Mouse (Mus musculus): Measurements from ENCODE around the gene Lrrk2. TPM values are rescaled to one million over a fixed set of nuclear protein-coding genes. Genes with fewer than 3 reads are reported as not detected.
A peak's percentile ranks its signal among the peaks of the same experiment; 100 is the strongest.

Lrrk2 gene
- polyA plus RNA-seq, 1 experiment from 2014 or later = 5.7 TPM

DNA sequence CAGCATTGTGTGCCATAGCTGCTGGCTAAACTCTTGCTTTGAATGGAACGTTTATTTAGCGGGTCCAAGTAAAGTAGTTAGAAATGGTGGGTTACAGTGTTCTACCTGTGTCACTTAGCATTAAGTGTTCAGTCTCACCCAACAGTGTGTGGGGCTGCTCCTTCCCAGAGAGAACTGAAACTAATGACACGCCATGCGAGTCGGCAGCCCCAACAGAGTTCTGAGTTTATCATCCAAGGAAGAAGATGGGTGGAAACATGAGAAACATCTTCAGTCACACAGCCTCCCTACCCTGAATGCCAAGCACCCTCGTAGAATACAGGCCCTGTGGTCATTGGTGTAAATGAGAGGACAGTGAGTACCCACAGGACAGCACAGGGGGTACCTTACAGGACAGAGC is 14.7 kb upstream of the Lrrk2 start:
- no peak for ATAC-seq (ENCODE audit: insufficient number of reproducible peaks, low FRiP score, low TSS enrichment, low read depth)
- Histone ChIP-seq H3K9ac (no peak overlapping the region), H3K4me1 (no peaks in the 10 kb centered on the region), H3K36me3 (no peaks in the 10 kb centered on the region), H3K27ac (no peak overlapping the region), H3K4me3 (no peak overlapping the region), H3K4me2 (no peak overlapping the region), H3K27me3 (no peaks in the 10 kb centered on the region), H3K9me3 (no peaks in the 10 kb centered on the region)
- WGBS = 88% methylated on average over 6 of the region's 6 CpGs

DNA sequence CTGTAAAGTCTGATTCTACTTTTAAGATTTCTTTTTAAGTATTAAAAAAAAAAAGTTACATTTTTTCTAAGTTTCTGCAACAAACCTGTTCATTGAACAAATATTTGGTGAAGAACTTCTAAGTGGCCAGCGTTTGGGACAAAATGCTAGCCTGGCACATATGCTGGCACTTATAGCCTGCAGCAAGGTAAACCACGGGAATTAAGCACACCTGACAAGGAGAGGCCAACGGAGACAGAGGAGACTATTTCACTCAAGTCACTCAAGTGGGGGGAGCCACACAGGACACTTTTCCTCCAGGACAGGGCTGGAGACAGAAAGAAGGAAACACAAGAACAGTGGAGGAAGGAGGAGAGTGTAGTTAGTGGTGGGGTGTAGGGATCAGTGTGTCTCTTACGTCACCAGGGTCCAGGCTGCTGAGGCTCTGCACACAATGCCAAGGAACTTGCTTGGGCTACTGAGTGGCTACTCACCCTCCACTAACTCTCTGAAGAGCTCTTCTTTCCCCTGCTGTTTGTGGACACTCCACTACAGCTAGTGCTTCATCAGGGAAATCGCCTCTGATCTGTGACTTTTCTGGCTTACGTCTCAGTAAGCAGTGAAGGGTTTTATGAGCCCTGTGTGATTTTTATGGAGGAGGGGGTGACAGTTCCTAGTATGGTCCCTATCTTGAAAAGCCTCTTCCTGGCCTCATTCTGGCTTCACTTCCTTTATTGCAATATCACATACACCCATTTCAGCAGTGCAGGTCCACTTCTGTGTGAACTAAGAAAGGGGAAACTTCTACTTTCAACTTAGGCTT is 12.5 kb upstream of the Lrrk2 start:
- no peaks in the 10 kb centered on the region for H3K36me3 ChIP-seq
- no peaks in the 10 kb centered on the region for H3K27me3 ChIP-seq
- no peaks in the 10 kb centered on the region for H3K9me3 ChIP-seq
- 65% methylated on average over 6 of the region's 6 CpGs for WGBS
- no peak for ATAC-seq (ENCODE audit: insufficient number of reproducible peaks, low FRiP score, low TSS enrichment, low read depth)
- H3K4me3 ChIP-seq = no peak overlapping the region
- no peak overlapping the region for H3K9ac ChIP-seq
- no peak overlapping the region for H3K4me2 ChIP-seq
- no peaks in the 10 kb centered on the region for H3K4me1 ChIP-seq
- H3K27ac ChIP-seq = no peak overlapping the region

DNA sequence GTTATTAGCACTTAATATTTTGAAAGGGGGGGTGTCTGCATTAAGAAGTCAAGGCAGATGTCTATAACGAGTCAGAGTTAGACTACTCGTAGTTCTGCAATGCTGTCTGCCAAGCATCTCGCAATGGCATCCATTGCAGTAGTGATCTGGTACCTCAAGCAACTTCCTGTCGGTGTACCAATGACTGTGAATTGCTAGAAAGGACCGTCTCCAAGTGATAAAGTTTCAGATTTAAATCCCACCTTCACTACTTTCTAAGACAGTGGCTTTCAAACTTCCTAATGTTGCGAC is 12.0 kb upstream of the Lrrk2 start:
- Histone ChIP-seq H3K27ac (no peak overlapping the region), H3K9me3 (no peaks in the 10 kb centered on the region), H3K27me3 (no peaks in the 10 kb centered on the region), H3K36me3 (no peaks in the 10 kb centered on the region), H3K4me3 (no peak overlapping the region), H3K9ac (no peak overlapping the region), H3K4me2 (no peak overlapping the region), H3K4me1 (no peaks in the 10 kb centered on the region)
- ATAC-seq (ENCODE audit: insufficient number of reproducible peaks, low FRiP score, low TSS enrichment, low read depth) = no peak
- 64% methylated on average over 6 of the region's 6 CpGs for WGBS

DNA sequence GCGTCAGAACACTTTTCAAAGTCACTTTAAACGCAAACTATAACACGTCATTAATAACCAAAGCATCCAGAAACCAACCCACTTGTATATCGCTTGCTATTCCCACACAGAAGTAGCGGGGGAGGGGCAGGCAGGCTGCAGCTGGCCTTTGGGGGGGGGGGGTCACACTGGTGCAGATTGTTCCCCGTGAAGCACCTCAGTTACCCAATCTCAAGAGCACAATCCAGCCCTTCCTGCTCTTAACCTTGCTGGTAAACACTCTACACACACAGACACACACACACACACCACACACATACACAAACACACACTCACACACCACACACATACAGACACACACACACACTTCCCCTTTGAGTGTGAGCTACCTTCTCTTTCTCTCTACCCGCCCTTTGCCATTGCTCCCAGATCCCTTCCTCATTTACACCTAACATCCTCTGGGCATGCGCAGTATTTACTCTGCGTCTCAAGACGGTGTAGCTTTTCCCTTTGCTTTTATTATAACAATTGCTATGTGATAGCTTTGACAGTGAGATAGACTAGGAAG is 8.3 kb upstream of the Lrrk2 start:
- Histone ChIP-seq H3K27me3 (no peaks in the 10 kb centered on the region), H3K4me3 (no peak overlapping the region), H3K9ac (no peak overlapping the region), H3K4me1 (no peaks in the 10 kb centered on the region), H3K4me2 (no peak overlapping the region), H3K9me3 (no peaks in the 10 kb centered on the region), H3K27ac (no peak overlapping the region), H3K36me3 (no peaks in the 10 kb centered on the region)
- 69% methylated on average over 10 of the region's 10 CpGs for WGBS
- ATAC-seq (ENCODE audit: insufficient number of reproducible peaks, low FRiP score, low TSS enrichment, low read depth) = no peak

DNA sequence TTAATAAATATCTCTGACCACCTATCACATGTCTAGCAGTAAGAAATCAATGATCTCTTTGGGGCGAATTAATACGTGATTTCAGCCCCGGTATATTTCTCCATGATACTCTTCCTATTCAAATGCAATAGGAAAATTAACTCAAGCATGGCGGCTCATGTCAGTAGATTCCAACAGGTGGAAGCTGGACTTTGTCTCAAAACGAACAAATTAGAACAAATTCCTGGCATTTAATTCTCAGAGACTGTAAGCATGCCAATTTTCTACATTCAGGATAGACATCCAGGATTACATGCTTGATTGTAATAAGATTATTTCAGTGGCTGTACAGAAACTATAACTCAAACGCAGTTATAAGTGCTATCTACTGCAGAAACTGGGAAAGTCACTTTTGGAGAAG is 7.4 kb upstream of the Lrrk2 start:
- Histone ChIP-seq H3K4me3 (no peak overlapping the region), H3K27me3 (no peaks in the 10 kb centered on the region), H3K9ac (no peak overlapping the region), H3K4me2 (no peak overlapping the region), H3K36me3 (no peaks in the 10 kb centered on the region), H3K27ac (no peak overlapping the region), H3K4me1 (no peaks in the 10 kb centered on the region), H3K9me3 (no peaks in the 10 kb centered on the region)
- ATAC-seq (ENCODE audit: insufficient number of reproducible peaks, low FRiP score, low TSS enrichment, low read depth) = no peak
- 85% methylated on average over 6 of the region's 6 CpGs for WGBS

DNA sequence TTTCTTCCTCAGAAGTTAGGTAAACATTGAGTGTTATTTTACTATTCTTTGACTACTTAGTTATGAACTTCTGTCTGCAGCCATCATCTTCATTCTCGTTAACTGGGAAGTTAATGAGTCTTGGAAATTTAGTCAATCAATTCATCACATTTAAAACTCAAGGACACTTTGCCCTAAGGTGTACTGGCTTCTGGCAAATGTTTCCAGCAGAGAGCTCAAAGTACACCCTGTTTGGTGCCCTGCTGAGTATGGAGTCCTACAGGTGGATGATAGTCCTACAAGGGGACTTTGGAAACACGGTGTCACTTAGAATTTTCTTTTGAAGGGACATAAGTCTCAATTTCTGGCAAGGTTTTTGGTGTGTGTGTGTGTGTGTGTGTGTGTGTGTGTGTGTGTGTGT is 1.8 kb upstream of the Lrrk2 start:
- no peak for ATAC-seq (ENCODE audit: insufficient number of reproducible peaks, low FRiP score, low TSS enrichment, low read depth)
- WGBS = 61% methylated on average over 2 of the region's 2 CpGs
- Histone ChIP-seq H3K4me3 (no peak overlapping the region), H3K9me3 (no peaks in the 10 kb centered on the region), H3K9ac (no peak overlapping the region), H3K27ac (no peak overlapping the region), H3K36me3 (no peaks in the 10 kb centered on the region), H3K4me2 (no peak overlapping the region), H3K27me3 (no peaks in the 10 kb centered on the region), H3K4me1 (peaks cover 6% of the 10 kb centered on the region; the same call in 1 of the 2 replicates)

DNA sequence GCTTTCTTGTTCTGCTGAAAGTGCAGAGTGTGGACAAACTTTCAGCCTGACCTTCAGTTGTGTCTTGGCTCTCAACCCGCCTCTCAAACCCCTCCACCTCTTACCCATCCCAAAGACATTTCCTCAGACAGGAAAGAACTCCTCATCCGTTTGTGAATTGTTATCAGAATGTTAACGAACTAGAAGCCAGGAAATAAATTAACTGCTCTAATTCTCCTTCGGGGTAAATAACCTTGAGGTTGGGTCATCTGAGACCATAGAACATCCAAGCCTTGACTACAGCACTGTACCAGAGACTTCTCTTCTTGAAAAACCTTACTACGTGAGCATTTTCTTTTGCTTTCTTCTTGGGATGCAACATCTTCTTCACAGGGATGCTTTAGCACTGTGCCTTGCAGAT is 988 bp upstream of the Lrrk2 start:
- H3K27ac ChIP-seq = no peak overlapping the region
- peaks cover 6% of the 10 kb centered on the region; the same call in 1 of the 2 replicates for H3K4me1 ChIP-seq
- H3K9me3 ChIP-seq = no peaks in the 10 kb centered on the region
- no peak for ATAC-seq (ENCODE audit: insufficient number of reproducible peaks, low FRiP score, low TSS enrichment, low read depth)
- no peaks in the 10 kb centered on the region for H3K36me3 ChIP-seq
- no peaks in the 10 kb centered on the region for H3K27me3 ChIP-seq
- H3K4me2 ChIP-seq = no peak overlapping the region
- no peak overlapping the region for H3K4me3 ChIP-seq
- no peak overlapping the region for H3K9ac ChIP-seq
- 72% methylated on average over 5 of the region's 5 CpGs for WGBS

DNA sequence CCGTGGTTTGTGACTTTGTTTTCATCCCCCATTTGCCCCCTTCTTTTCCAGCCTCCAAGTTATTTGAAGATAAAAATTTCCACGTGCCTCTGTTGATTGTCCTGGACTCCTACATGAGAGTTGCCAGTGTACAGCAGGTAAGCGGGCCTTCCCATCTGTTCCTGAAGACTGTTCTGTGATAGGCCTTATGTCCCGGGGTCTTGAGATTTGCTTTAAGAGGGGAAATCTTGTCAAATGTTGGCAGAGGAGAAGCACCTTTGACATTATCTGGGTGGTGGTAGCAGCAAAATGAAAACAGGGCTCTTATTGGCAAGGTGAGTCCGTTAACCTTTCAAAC is 562 bp downstream of the Lrrk2 start:
- no peak for ATAC-seq (ENCODE audit: insufficient number of reproducible peaks, low FRiP score, low TSS enrichment, low read depth)
- whole genome bisulfite sequencing = 17% methylated on average over 5 of the region's 5 CpGs
- Histone ChIP-seq H3K36me3 (no peaks in the 10 kb centered on the region), H3K9me3 (no peaks in the 10 kb centered on the region), H3K27ac (peak overlapping the region; percentile 79), H3K9ac (peak overlapping the region; percentile 50), H3K4me2 (peak overlapping the region; percentile 63), H3K4me3 (peak overlapping the region; percentile 59), H3K4me1 (peaks cover 6% of the 10 kb centered on the region; the same call in 1 of the 2 replicates), H3K27me3 (no peaks in the 10 kb centered on the region)

DNA sequence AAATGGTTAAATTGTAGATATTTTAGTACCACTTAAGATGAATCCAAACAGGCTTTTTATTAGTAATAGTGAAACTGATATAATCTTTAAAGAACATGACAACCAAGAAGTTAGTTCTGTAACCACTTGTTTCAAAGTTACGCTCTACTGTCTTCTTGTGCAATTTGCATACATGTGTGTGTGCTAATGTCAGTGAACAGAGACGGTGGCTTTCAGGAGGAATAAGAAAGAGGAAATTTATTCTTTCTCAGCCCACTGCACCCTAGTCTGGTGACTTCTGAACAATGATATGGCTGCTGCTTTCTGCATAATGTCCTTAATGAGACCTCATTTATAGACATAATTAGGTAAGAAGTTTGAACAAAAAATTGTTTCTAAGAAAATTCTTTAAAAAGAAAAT is 7.1 kb downstream of the Lrrk2 start:
- no peaks in the 10 kb centered on the region for H3K9me3 ChIP-seq
- no peaks in the 10 kb centered on the region for H3K27me3 ChIP-seq
- no peak overlapping the region for H3K4me2 ChIP-seq
- H3K27ac ChIP-seq = no peak overlapping the region
- ATAC-seq (ENCODE audit: insufficient number of reproducible peaks, low FRiP score, low TSS enrichment, low read depth) = no peak
- H3K4me1 ChIP-seq = no peaks in the 10 kb centered on the region
- peaks cover 18% of the 10 kb centered on the region for H3K36me3 ChIP-seq
- H3K9ac ChIP-seq = no peak overlapping the region
- H3K4me3 ChIP-seq = no peak overlapping the region
- 80% methylated on average over 2 of the region's 2 CpGs for WGBS

DNA sequence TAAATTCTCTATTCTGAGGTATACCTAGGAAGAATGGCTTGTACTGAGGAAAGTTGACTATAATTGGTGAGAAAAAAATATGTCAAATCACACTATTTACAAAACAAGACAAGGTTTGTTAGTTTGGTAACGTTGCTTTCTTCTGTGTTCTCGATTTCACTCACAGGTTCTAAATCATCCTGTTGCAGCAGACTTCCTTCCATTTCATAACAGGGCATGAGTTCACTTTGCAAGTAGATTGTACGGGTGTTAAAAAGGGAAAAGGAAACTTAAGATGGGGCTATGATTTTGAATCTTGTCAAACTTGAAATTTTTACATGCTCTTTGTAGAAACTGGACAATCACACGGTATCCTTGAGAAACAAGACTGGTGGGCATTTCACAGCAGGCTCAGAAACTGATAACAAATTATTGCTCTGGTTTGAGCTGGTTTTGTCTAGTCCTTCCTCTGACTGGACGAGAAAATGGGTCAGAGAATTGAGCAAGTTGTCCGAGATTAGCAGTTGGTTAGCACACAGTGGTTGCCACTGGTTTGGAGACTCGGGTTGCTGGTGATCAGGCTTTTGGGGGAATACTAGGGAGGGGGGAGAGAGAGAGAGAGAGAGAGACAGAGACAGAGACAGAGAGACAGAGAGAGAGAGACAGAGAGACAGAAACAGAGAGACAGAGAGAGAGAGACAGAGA is 13.0 kb downstream of the Lrrk2 start:
- Histone ChIP-seq H3K27me3 (no peaks in the 10 kb centered on the region), H3K36me3 (peaks cover 25% of the 10 kb centered on the region), H3K9me3 (no peaks in the 10 kb centered on the region), H3K4me1 (no peaks in the 10 kb centered on the region), H3K27ac (no peak overlapping the region), H3K9ac (no peak overlapping the region), H3K4me3 (no peak overlapping the region), H3K4me2 (no peak overlapping the region)
- no peak for ATAC-seq (ENCODE audit: insufficient number of reproducible peaks, low FRiP score, low TSS enrichment, low read depth)
- WGBS = 79% methylated on average over 7 of the region's 7 CpGs

DNA sequence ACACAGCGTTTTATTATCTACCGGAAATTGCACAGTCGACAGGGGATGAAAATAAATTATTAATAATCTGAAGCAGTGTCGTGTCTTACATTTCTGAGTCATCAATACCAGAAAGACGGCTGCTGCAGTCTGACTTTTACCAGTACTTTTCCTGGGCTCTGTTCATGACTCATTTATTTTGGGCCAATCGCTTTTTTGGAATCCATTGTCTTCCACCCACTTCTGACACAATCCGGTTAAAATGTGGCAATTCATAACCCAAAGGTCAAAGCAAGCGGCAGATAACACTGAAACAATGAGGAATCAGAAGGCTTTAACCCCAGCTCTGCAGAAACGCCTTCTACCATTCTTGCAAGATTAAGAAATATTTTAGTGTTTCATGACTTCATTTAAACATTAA is 17.7 kb downstream of the Lrrk2 start:
- Histone ChIP-seq H3K4me2 (no peak overlapping the region), H3K4me1 (no peaks in the 10 kb centered on the region)

DNA sequence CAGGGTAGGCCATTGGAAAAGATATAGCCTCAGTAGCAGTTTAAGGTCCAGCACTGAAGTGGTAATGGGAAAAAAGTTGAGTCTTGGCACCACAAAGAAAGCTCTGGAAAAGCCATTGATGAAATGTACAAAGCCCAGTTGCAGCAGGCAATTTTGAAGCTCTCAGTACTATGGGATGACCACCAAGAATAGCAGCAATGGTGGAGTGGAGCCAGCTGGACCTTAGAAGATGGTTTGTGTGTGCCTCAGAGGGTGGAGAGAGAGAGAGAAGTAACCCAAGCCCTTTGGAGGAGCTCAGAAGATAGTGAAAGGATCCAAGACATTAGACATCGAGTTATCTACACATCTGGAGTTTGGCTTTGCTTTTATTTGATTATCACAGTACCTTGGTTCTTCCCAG is 20.1 kb downstream of the Lrrk2 start:
- Histone ChIP-seq H3K4me1 (no peaks in the 10 kb centered on the region), H3K27ac (no peak overlapping the region), H3K27me3 (no peaks in the 10 kb centered on the region), H3K4me3 (no peak overlapping the region), H3K4me2 (no peak overlapping the region), H3K9me3 (no peaks in the 10 kb centered on the region), H3K9ac (no peak overlapping the region), H3K36me3 (peaks cover 2% of the 10 kb centered on the region; the same call in 1 of the 2 replicates)
- WGBS = 71% methylated on average over 1 of the region's 1 CpGs
- no peak for ATAC-seq (ENCODE audit: insufficient number of reproducible peaks, low FRiP score, low TSS enrichment, low read depth)

More for the DNA sequence above, 17.7 kb downstream of the Lrrk2 start:
- H3K9me3 ChIP-seq = no peaks in the 10 kb centered on the region
- WGBS = 87% methylated on average over 9 of the region's 9 CpGs
- ATAC-seq (ENCODE audit: insufficient number of reproducible peaks, low FRiP score, low TSS enrichment, low read depth) = no peak
- H3K27ac ChIP-seq = no peak overlapping the region
- no peak overlapping the region for H3K4me3 ChIP-seq
- H3K9ac ChIP-seq = no peak overlapping the region
- H3K27me3 ChIP-seq = no peaks in the 10 kb centered on the region
- H3K36me3 ChIP-seq = peaks cover 7% of the 10 kb centered on the region; the same call in 1 of the 2 replicates

Measured in limb, embryonic 15.5 days (tissue).